Mouse (Mus musculus) C2C12 (cell line): ENCODE data around the gene Ank. TPM values are rescaled to one million over a fixed set of nuclear protein-coding genes. Genes with fewer than 3 reads are reported as not detected.

Experiments used
- H3K27me3 ChIP-seq: one replicate; pipeline ENCODE4 v1.6.1; 2011; ENCODE audit not compliant: control insufficient read depth, insufficient read depth, insufficient read length
- H3K36me3 ChIP-seq: one replicate; pipeline ENCODE4 v1.6.1; 2011; ENCODE audit not compliant: control insufficient read depth, insufficient read depth
- H3K4me3 ChIP-seq: one replicate; pipeline ENCODE4 v1.5.1; 2011; ENCODE audit warnings: mild to moderate bottlenecking, control low read depth; ENCODE audit not compliant: poor library complexity, insufficient read depth, severe bottlenecking
- H3K79me2 ChIP-seq: one replicate; pipeline ENCODE4 v1.6.1; 2011; ENCODE audit not compliant: control insufficient read depth, insufficient read depth
- H3K79me3 ChIP-seq: one replicate; pipeline ENCODE4 v1.6.1; 2011; ENCODE audit warnings: low read depth, control low read depth
- H3ac ChIP-seq: one replicate; pipeline ENCODE3; 2011; ENCODE audit warnings: low read depth; ENCODE audit not compliant: control insufficient read depth, insufficient read length
- CEBPB ChIP-seq: IDR thresholded peaks from one replicate; pipeline ENCODE4 v1.6.1; 2011; ENCODE audit warnings: low read depth, mild to moderate bottlenecking, control low read depth, moderate library complexity
- CTCF ChIP-seq: IDR thresholded peaks from one replicate; pipeline ENCODE4 v1.5.1; 2011; ENCODE audit not compliant: control insufficient read depth, insufficient read depth, insufficient read length
- FOSL1 ChIP-seq: IDR thresholded peaks from one replicate; pipeline ENCODE4 v1.8.0; 2011; ENCODE audit warnings: mild to moderate bottlenecking, low read length; ENCODE audit not compliant: poor library complexity, insufficient read depth, severe bottlenecking
- MAX ChIP-seq: IDR thresholded peaks from one replicate; pipeline ENCODE4 v1.6.1; 2011; ENCODE audit warnings: mild to moderate bottlenecking, control low read depth
- MYOD1 ChIP-seq: IDR thresholded peaks from one replicate; pipeline ENCODE4 v1.6.1; 2011; ENCODE audit warnings: low read depth; ENCODE audit not compliant: control insufficient read depth, insufficient read length
- MYOG ChIP-seq: IDR thresholded peaks from one replicate; pipeline ENCODE4 v1.6.1; 2011; ENCODE audit not compliant: control insufficient read depth, insufficient read length; ENCODE audit errors: extremely low read depth
- USF1 ChIP-seq: IDR thresholded peaks from one replicate; pipeline ENCODE4 v1.6.1; 2011; ENCODE audit warnings: low read depth, mild to moderate bottlenecking, control low read depth, moderate library complexity
- polyA plus RNA-seq: library from polyadenylated mRNA; unstranded; fragments of >200 nt; fragmentation: generic; extraction: Trizol; gene quantifications from one replicate; pipeline ENCODE4 v1.2.1, GENCODE M21; 2012; ENCODE audit warnings: missing spikeins

Ank gene
- polyA plus RNA-seq, 1 experiment, result 292 TPM

- H3ac ChIP-seq, result no peak overlapping the region
- peaks cover 9% of the 10 kb centered on the region for H3K79me2 ChIP-seq
- TF ChIP-seq MAX (no peak), CEBPB (peak; percentile 94)
- H3K36me3 ChIP-seq, result peaks cover 99% of the 10 kb centered on the region
- no peaks in the 10 kb centered on the region for H3K79me3 ChIP-seq
- H3K4me3 ChIP-seq, result no peak overlapping the region
- H3K27me3 ChIP-seq, result no peaks in the 10 kb centered on the region
Measured at GRCm38 (mm10) chr15:27569924-27570323, 103.4 kb downstream of the Ank start.

GRCm38 (mm10) chr15:27570385-27570784 is 103.9 kb downstream of the Ank start:
- Histone ChIP-seq H3K36me3 (peaks cover 99% of the 10 kb centered on the region), H3ac (no peak overlapping the region), H3K4me3 (no peak overlapping the region), H3K79me2 (peaks cover 9% of the 10 kb centered on the region), H3K27me3 (no peaks in the 10 kb centered on the region), H3K79me3 (no peaks in the 10 kb centered on the region)
- TF ChIP-seq MAX (no peak), MYOD1 (no peak), MYOG (no peak), USF1 (no peak), FOSL1 (no peak), CTCF (no peak), CEBPB (no peak)

- peaks cover 9% of the 10 kb centered on the region for H3K79me2 ChIP-seq
- peaks cover 99% of the 10 kb centered on the region for H3K36me3 ChIP-seq
- no peak overlapping the region for H3ac ChIP-seq
- H3K79me3 ChIP-seq, result no peaks in the 10 kb centered on the region
- H3K27me3 ChIP-seq, result no peaks in the 10 kb centered on the region
- no peak overlapping the region for H3K4me3 ChIP-seq
- TF ChIP-seq MAX, result no peak
- no peak for TF ChIP-seq MYOG
- TF ChIP-seq USF1, result no peak
- TF ChIP-seq FOSL1, result no peak
- TF ChIP-seq CTCF, result no peak
- no peak for TF ChIP-seq CEBPB
- no peak for TF ChIP-seq MYOD1
Measured at GRCm38 (mm10) chr15:27571179-27571578, 104.7 kb downstream of the Ank start.

GRCm38 (mm10) chr15:27574992-27575781 is 108.7 kb downstream of the Ank start:
- TF ChIP-seq USF1, result no peak
- no peak for TF ChIP-seq MAX
- TF ChIP-seq CTCF, result no peak
- no peak for TF ChIP-seq MYOD1
- no peak for TF ChIP-seq CEBPB
- TF ChIP-seq FOSL1, result no peak
- no peak for TF ChIP-seq MYOG
- peaks cover 99% of the 10 kb centered on the region for H3K36me3 ChIP-seq
- no peak overlapping the region for H3ac ChIP-seq
- H3K79me2 ChIP-seq, result peaks cover 9% of the 10 kb centered on the region
- H3K27me3 ChIP-seq, result no peaks in the 10 kb centered on the region
- no peak overlapping the region for H3K4me3 ChIP-seq
- no peaks in the 10 kb centered on the region for H3K79me3 ChIP-seq

- H3K36me3 ChIP-seq, result peaks cover 100% of the 10 kb centered on the region
- H3ac ChIP-seq, result no peak overlapping the region
- no peaks in the 10 kb centered on the region for H3K79me3 ChIP-seq
- peaks cover 3% of the 10 kb centered on the region for H3K79me2 ChIP-seq
- peak; percentile 36 for TF ChIP-seq MYOD1
- no peak for TF ChIP-seq CEBPB
- no peaks in the 10 kb centered on the region for H3K27me3 ChIP-seq
- no peak overlapping the region for H3K4me3 ChIP-seq
Measured at GRCm38 (mm10) chr15:27575932-27576331, 109.5 kb downstream of the Ank start.

GRCm38 (mm10) chr15:27576886-27577285 is 110.4 kb downstream of the Ank start:
- no peak overlapping the region for H3K4me3 ChIP-seq
- H3ac ChIP-seq, result no peak overlapping the region
- no peaks in the 10 kb centered on the region for H3K79me2 ChIP-seq
- peaks cover 100% of the 10 kb centered on the region for H3K36me3 ChIP-seq
- H3K79me3 ChIP-seq, result no peaks in the 10 kb centered on the region
- TF ChIP-seq USF1 (no peak), MAX (no peak), FOSL1 (no peak), MYOG (no peak), MYOD1 (no peak), CTCF (no peak), CEBPB (no peak)
- no peaks in the 10 kb centered on the region for H3K27me3 ChIP-seq
